Mouse (Mus musculus) urinary bladder, adult 18-20 months (tissue): ENCODE measurements around the gene Armc10.
"Not testable (repeated sequence)": the region's sequence is repeated elsewhere in the genome, so short reads cannot be mapped to it uniquely, and the experiment has no call there.

Source experiments
- DNase-seq, 2 experiments: peaks; one replicate each; pipeline ENCODE4 v3.0.0; 2022; ENCODE audit warnings: low spot score in 2 of 2, mixed read lengths in 2 of 2

Armc10 gene

GRCm38 (mm10) chr5:21667191-21668137 lies 21.9 kb downstream of the Armc10 start:
- DNase-seq, result no peak

- no peak for DNase-seq
Measured at GRCm38 (mm10) chr5:21669307-21669706, 23.7 kb downstream of the Armc10 start.

GRCm38 (mm10) chr5:21672812-21673635 lies 27.4 kb downstream of the Armc10 start:
- no peak for DNase-seq

GRCm38 (mm10) chr5:21673742-21674141 lies 28.1 kb downstream of the Armc10 start:
- DNase-seq, result no peak

DNA sequence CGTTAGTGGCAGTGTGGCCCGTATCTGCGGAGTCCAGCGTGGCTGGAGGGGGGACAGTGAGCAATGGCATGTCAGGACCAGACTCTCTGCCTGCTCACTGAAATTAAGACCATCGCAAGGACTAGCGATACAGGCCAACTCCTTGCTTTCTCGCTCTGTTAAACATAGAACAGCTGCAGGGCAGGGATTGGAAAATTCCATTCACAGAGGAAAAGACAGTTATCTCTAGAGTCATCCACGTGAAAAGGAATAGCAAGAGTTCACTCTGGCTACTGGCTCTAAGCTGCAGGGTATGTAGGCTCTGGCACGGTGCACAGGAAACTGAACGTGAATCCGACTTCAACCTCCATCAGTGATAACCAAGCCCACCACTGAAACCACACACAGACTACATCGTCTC lies 29.4 kb downstream of the Armc10 start:
- DNase-seq, result no peak

DNA sequence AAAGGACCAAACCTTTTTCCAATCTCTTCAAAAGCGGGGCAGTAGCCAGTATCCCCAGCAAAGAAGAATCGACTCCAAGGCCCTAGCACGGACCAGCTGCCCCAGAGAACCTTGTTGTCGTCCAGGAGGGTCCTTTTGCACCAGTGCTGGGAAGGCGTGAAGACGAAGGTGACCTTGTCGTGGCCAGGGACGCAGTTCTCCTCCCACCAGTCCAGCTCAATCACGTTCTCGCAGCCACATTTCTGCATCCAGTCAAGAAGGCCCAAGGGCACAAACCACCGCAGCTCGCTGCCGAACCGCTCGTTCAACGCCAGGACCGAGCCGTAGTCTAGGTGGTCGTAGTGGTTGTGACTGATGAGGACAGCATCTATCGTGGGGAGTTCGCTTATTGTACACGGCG lies 29.9 kb downstream of the Armc10 start:
- DNase-seq, result no peak

DNA sequence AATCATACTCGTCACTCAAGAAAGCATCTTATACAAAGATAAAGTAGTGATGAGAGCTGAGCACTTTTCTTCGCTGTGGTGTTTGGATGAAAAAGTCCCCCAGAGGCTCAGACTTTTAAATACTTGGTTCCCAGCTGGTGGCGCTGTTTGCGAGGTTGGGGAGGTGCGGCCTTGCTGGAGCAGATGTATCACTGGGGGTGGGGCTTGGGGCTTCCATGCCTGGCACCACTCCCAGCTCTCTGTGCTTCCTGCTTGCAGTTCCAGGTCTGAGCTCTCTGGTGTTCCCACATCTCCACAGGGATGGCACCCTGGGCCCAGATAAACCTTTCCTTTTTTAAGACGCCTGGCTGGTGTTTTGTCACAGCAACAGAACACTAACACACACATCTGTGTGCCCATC lies 32.3 kb downstream of the Armc10 start:
- DNase-seq, result no peak

DNA sequence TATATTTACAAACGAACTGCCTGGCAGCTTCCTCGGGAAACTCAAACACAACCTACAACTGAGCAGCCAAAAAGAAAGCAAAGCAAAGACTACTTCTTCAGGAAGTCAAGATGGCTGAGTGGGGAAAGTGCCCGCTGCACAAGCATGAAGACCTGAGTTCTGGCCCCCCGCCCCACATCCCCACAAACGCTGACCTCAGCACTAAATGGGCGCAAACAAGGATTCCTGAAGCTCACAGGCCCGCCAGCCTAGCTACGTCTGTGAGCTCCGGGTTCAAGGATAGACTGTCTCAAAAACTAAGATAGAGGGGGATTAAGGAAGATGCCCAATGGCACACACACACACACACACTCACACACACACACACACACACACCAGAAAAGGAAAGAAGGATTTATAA lies 32.8 kb downstream of the Armc10 start:
- no peak for DNase-seq

GRCm38 (mm10) chr5:21680029-21680428 lies 34.4 kb downstream of the Armc10 start:
- no peak for DNase-seq

GRCm38 (mm10) chr5:21680940-21681339 lies 35.3 kb downstream of the Armc10 start:
- DNase-seq, result no peak

DNA sequence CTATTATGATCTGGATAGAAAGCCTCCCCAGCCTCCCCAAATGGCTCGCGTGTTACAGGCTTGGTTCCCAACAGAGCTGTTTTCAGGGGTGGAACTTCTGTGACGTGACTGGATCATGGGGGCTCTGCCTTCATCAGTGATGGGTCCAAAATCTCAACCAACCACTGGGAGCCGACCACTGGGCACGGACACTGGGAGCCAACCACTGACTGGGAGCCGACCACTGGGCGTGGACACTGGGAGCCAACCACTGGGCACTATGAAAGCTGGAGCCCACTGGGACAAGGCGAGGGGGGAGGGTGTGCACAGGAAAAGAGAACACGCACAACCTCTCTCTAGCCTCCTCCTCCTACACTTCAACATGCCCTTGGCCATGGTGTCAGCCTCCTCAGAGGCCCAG lies 38.2 kb downstream of the Armc10 start:
- DNase-seq, result no peak

- DNase-seq, result no peak
Measured at GRCm38 (mm10) chr5:21685001-21685400, 39.4 kb downstream of the Armc10 start.

- DNase-seq, result no peak
Measured at GRCm38 (mm10) chr5:21687042-21687441, 41.4 kb downstream of the Armc10 start.

GRCm38 (mm10) chr5:21692230-21692629 lies 46.6 kb downstream of the Armc10 start:
- no peak for DNase-seq

GRCm38 (mm10) chr5:21693372-21693870 lies 47.8 kb downstream of the Armc10 start:
- DNase-seq, result no peak

DNA sequence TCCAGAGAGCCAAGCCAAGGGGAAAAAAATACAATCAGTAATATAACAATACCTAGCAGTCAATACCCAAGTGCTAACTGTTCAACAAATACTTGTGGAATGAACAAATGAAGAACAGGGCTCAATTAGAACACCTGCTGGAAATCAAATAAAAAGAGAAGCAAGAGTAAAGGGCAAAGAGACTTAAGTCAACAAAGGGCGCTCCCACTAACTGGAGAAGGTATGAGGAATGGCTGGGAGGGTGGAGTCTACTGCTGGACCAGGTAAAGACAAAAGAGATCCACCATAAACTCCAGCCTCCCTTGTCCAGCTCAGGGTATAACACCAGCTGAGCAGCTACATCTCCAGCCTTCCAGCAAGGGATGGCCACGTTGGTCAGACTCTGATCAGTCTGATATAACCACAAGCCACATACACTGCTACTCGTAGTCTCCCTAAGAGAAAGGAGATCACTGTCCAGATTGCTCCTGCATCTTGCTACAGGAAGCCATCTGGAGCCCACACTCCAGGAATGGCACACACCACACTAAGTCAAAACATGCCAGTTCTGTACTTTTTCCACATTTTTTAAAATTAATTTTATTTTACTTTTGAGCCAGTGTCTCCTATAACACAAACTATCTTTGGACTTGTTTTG lies 49.4 kb downstream of the Armc10 start:
- no peak for DNase-seq

DNA sequence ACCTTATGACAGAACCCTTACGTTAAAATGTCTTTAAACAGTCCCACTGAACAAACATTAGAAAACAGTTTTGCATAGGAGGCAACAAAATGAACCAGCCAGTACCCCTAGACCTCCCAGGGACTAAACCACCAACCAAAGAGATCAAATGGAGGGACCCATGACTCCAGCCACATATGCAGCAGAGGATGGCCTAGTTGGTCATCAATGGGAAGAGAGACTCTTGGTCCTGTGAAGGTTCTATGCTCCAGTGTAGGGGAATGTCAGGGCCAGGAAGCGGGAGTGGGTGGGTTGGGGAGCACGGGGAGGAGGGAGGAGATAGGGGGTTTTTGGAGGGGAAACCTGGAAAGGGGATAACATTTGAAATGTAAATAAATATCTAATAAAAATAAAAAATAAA lies 53.9 kb downstream of the Armc10 start:
- not testable (repeated sequence) for DNase-seq

DNA sequence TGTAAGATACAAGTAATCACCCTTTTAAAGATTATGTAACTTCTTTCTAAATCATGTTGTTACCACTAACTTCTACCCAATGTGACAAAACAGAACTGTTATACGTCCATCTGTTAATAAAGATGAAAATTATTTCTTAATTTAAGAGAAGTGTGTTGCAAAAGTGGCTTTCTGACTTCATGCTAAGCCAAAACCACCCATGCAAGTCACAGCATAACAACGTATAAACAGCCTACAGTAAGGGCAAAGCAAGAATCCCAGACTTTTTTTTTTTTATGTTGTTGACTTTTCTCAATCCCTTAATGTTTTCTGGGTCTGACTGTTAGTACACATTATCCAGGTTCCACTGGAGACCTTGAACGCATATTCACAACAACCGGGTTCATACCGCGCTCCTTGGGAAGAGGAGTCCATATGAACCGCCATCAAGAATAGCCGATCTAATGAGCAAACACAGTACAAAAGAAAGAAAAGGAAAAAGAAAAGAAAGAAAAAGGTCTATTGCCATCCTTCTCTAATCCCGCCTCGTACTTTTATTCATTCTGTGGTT lies 54.7 kb downstream of the Armc10 start:
- DNase-seq, result no peak

DNA sequence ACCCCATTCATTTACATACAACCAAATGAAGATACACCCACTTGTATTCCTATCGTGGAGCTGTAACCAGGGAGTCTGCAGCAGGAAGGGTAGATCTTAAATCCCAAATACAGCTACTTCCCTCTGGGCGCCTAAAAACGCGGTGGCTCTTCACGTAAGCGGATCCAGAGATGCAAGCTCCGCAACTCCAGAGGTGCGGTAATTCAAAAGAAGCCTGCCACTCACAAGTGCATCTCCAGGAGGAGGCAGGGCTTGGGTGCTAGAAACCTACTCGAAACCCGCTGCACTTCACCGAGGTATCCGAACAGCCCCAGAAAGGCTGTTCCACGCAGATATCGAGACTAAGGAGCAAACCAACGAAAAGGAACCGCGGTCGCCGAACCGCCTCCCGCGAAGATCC lies 55.3 kb downstream of the Armc10 start:
- DNase-seq, result no peak

DNA sequence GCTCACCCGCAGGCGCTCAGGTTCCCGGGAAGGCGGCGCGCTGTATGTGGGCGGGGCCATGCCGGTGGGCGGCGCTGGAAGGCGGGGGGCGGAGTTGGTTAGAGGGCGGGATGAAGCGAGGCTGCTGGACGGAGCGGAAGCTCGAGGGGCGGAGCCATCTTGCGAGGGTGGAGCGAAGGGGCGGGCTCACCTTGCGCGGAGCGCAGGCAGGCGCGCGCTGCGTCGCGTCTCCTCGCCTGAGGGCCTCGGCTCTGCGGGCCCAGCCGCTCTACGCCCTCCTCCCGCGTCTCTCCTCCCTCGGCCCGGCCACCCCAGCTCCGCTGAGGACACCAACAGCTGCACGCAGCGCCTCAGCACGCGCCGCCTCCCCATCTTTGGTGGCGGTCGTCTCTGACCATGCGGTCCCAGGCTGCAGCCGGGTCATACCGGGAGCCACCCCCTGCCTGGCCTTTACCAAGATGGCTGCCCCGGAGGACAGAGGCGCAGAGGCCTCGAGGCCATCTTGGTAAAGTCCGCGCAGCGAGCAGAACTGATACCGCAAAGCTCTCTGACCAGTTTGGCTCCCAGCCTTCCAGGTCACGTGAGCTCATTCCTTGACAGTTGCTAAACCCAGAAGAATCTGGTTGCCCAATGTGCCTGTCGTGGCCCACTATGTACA lies 55.9 kb downstream of the Armc10 start, which contains the start of gene Napepld:
Napepld (minus strand) TSS at position 46 of the 658 bp plus-strand sequence.
- DNase-seq, result peak; percentile 99 to 100

- no peak for DNase-seq
Measured at GRCm38 (mm10) chr5:21702009-21702364, 56.4 kb downstream of the Armc10 start.
